Mouse (Mus musculus): Measurements from ENCODE around the gene Uchl4. TPM values are rescaled to one million over a fixed set of nuclear protein-coding genes. Genes with fewer than 3 reads are reported as not detected.
"Not testable (repeated sequence)": the region's sequence is repeated elsewhere in the genome, so short reads cannot be mapped to it uniquely, and the experiment has no call there.

Uchl4 gene
- polyA plus RNA-seq, 1 experiment from 2014 or later = 0.80 TPM

DNA sequence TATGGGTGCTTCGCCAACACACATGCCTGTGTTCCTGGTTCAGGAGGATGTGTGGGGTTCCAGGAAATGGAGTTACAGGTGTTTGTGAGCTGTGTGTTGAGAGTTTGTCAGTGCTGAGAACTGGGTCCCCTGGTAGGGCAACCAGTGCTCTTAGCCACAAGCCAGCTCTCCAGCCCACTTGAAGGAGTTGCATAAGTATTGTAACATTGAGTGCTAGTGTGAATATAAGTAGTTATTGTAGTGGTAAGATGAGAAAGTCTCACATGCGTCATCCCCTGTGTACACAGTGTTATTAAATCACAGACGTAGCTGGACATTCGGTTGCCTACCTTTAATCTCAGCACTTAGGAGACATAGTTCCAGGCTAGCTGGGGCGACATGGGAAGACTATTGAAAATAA is 24.9 kb downstream of the Uchl4 start:
- WGBS (ENCODE audit: insufficient replicate concordance) = 76% methylated on average over 5 of the region's 5 CpGs
- Histone ChIP-seq H3K4me1 (ENCODE audit: control insufficient read depth, low read depth, low read length) (no peaks in the 10 kb centered on the region), H3K9ac (ENCODE audit: low read depth, low read length) (no peak overlapping the region), H3K9me3 (replicated peaks; ENCODE audit: control insufficient read depth, low read length) (no peaks in the 10 kb centered on the region), H3K36me3 (ENCODE audit: control insufficient read depth, insufficient read depth) (no peaks in the 10 kb centered on the region), H3K27me3 (ENCODE audit: control insufficient read depth, insufficient read depth, low read depth, low read length) (no peaks in the 10 kb centered on the region), H3K4me2 (ENCODE audit: low read depth, low read length) (no peak overlapping the region), H3K4me3 (ENCODE audit: low read depth, low read length) (no peak overlapping the region), H3K27ac (ENCODE audit: low read length) (no peak overlapping the region)
- no peak for ATAC-seq (ENCODE audit: low read depth)

DNA sequence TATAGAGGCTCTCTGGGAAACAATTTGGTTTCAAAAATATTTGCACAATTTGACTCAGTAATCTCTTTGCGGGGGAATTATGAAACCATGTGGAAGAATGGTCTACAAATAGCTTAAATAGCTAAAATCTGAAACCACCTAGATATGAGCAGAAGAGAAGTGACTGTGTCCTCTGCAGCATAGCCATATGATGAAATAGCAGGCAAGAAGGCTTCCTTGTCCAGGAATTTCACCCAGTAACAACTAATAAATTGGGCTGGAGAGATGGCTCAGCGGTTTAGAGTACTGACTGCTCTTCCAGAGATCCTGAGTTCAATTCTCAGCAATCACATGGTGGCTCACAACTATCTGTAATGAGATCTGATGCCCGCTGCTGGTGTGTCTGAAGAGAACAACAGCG is 26.0 kb downstream of the Uchl4 start:
- Histone ChIP-seq H3K9ac (ENCODE audit: low read depth, low read length) (no peak overlapping the region), H3K27ac (ENCODE audit: low read length) (no peak overlapping the region), H3K27me3 (ENCODE audit: control insufficient read depth, insufficient read depth, low read depth, low read length) (no peaks in the 10 kb centered on the region), H3K4me3 (ENCODE audit: low read depth, low read length) (no peak overlapping the region), H3K4me1 (ENCODE audit: control insufficient read depth, low read depth, low read length) (no peaks in the 10 kb centered on the region), H3K4me2 (ENCODE audit: low read depth, low read length) (no peak overlapping the region), H3K36me3 (ENCODE audit: control insufficient read depth, insufficient read depth) (no peaks in the 10 kb centered on the region), H3K9me3 (replicated peaks; ENCODE audit: control insufficient read depth, low read length) (no peaks in the 10 kb centered on the region)
- 78% methylated on average over 4 of the region's 4 CpGs for WGBS (ENCODE audit: insufficient replicate concordance)
- no peak for ATAC-seq (ENCODE audit: low read depth)

DNA sequence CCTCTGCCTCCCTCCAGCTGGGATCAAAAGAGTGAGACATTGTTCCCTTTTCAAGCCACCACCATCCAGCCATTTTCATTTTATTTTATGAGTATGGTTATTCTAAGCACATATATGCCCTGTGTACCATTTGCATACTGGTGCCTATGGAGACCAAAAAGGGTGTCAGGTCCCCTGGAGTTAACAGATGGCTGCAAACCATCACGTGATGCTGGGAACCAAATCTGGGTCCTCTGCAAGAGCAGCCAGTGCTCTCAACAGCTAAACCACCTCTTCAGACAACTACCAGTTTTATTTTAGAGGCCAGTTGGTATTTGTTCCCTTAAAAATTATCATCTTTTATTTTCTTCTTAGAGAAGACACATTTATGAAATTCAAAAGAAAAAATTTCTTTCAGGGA is 29.8 kb downstream of the Uchl4 start:
- 33% methylated on average over 1 of the region's 1 CpGs for WGBS (ENCODE audit: insufficient replicate concordance)
- Histone ChIP-seq H3K9ac (ENCODE audit: low read depth, low read length) (no peak overlapping the region), H3K36me3 (ENCODE audit: control insufficient read depth, insufficient read depth) (no peaks in the 10 kb centered on the region), H3K9me3 (replicated peaks; ENCODE audit: control insufficient read depth, low read length) (no peaks in the 10 kb centered on the region), H3K4me2 (ENCODE audit: low read depth, low read length) (no peak overlapping the region), H3K4me3 (ENCODE audit: low read depth, low read length) (no peak overlapping the region), H3K27me3 (ENCODE audit: control insufficient read depth, insufficient read depth, low read depth, low read length) (no peaks in the 10 kb centered on the region), H3K4me1 (ENCODE audit: control insufficient read depth, low read depth, low read length) (no peaks in the 10 kb centered on the region), H3K27ac (ENCODE audit: low read length) (no peak overlapping the region)
- no peak for ATAC-seq (ENCODE audit: low read depth)

DNA sequence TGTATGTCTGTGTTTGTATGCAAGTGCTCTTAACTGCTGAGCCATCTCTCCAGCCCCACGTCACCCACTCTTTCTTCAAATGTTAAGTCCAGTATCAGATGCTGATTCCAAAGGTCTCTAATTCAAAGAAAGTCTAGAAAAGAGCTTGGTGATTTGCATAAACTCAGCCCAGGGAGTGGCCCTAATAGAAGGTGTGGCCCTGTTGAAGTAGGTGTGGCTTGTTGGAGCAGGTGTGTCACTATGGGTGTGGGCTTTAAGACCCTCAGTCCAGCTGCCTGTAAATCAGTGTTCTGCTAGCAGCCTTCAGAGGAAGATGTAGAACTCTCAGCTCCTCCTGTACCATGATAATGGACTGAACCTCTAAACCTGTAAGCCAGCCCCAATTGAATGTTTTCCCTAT is 32.2 kb downstream of the Uchl4 start:
- no peak for ATAC-seq (ENCODE audit: low read depth)
- H3K27ac ChIP-seq (ENCODE audit: low read length) = no peak overlapping the region
- no peaks in the 10 kb centered on the region for H3K9me3 ChIP-seq (replicated peaks; ENCODE audit: control insufficient read depth, low read length)
- H3K27me3 ChIP-seq (ENCODE audit: control insufficient read depth, insufficient read depth, low read depth, low read length) = no peaks in the 10 kb centered on the region
- no peaks in the 10 kb centered on the region for H3K4me1 ChIP-seq (ENCODE audit: control insufficient read depth, low read depth, low read length)
- no peaks in the 10 kb centered on the region for H3K36me3 ChIP-seq (ENCODE audit: control insufficient read depth, insufficient read depth)
- no peak overlapping the region for H3K4me3 ChIP-seq (ENCODE audit: low read depth, low read length)
- no peak overlapping the region for H3K9ac ChIP-seq (ENCODE audit: low read depth, low read length)
- WGBS (ENCODE audit: insufficient replicate concordance) = 63% methylated on average over 1 of the region's 1 CpGs
- H3K4me2 ChIP-seq (ENCODE audit: low read depth, low read length) = no peak overlapping the region

DNA sequence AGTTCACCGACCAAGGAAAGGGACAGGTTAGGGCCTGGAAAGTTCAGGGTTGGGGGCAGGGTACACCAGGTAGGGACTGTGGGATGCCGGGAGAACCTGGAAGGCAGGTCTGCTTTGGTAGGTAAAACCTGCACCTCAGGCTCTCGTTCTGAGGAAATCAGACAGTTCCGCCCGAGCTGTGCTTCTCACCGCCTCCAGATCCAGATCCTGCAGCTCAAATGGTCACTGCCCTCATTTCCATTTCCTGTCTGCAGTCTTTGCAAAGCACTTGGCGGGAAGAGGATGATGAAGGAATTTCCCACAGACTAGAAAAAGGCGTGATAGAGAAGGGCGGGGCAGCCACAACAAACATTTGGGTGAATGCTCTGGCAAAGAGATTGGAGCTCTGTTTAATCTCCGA is 33.2 kb downstream of the Uchl4 start:
- H3K4me3 ChIP-seq (ENCODE audit: low read depth, low read length) = no peak overlapping the region
- ATAC-seq (ENCODE audit: low read depth) = no peak
- WGBS (ENCODE audit: insufficient replicate concordance) = 60% methylated on average over 10 of the region's 10 CpGs

DNA sequence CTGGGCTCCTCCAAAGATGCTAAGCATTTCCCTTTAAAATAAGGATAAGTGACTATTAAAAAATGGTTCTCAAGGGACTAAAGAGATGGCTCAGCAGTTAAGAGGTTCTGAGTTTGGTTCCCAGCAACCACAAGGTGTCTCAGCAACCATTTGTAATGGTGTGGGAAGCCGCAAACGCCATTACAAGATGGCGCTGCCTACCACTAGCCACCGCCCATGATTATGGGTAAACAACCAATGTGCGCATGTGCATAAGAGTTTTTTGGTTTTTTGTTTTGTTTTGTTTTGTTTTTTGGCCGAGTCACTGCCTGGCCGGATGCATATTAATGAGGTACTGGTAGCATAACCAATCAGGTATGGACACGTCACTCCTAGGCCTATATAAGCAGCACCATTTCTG is 33.8 kb downstream of the Uchl4 start:
- not testable (repeated sequence) for H3K4me1 ChIP-seq (ENCODE audit: control insufficient read depth, low read depth, low read length); H3K4me3 ChIP-seq (ENCODE audit: low read depth, low read length); ATAC-seq (ENCODE audit: low read depth); H3K27me3 ChIP-seq (ENCODE audit: control insufficient read depth, insufficient read depth, low read depth, low read length); H3K27ac ChIP-seq (ENCODE audit: low read length); H3K4me2 ChIP-seq (ENCODE audit: low read depth, low read length); H3K9ac ChIP-seq (ENCODE audit: low read depth, low read length); H3K36me3 ChIP-seq (ENCODE audit: control insufficient read depth, insufficient read depth); H3K9me3 ChIP-seq (replicated peaks; ENCODE audit: control insufficient read depth, low read length)
- WGBS (ENCODE audit: insufficient replicate concordance) = 77% methylated on average over 8 of the region's 8 CpGs

More for the DNA sequence above, 33.2 kb downstream of the Uchl4 start:
- Histone ChIP-seq H3K9me3 (replicated peaks; ENCODE audit: control insufficient read depth, low read length) (no peaks in the 10 kb centered on the region), H3K27ac (ENCODE audit: low read length) (no peak overlapping the region), H3K4me1 (ENCODE audit: control insufficient read depth, low read depth, low read length) (no peaks in the 10 kb centered on the region), H3K27me3 (ENCODE audit: control insufficient read depth, insufficient read depth, low read depth, low read length) (no peaks in the 10 kb centered on the region), H3K36me3 (ENCODE audit: control insufficient read depth, insufficient read depth) (no peaks in the 10 kb centered on the region), H3K4me2 (ENCODE audit: low read depth, low read length) (no peak overlapping the region), H3K9ac (ENCODE audit: low read depth, low read length) (no peak overlapping the region)

DNA sequence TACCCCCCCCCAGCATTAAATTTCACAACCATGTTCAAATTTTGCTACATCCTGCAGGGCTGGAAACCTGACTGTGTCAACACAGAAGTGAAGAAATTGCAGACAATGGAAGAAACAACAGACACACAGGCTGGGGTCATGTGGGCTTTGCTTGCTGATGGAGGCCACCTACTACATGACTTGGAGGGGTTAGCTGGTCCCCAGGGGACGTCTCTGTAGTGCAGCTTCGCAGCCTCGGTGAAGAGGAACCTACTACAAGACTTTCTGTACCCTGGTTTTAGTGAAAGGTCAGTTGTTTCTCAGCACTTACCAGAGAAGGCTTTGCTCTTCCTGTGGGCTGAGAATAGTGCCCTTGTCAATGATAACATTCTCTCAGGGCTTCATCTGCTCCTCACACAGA is 36.2 kb downstream of the Uchl4 start:
- no peaks in the 10 kb centered on the region for H3K36me3 ChIP-seq (ENCODE audit: control insufficient read depth, insufficient read depth)
- no peak overlapping the region for H3K27ac ChIP-seq (ENCODE audit: low read length)
- H3K4me1 ChIP-seq (ENCODE audit: control insufficient read depth, low read depth, low read length) = no peaks in the 10 kb centered on the region
- 32% methylated on average over 3 of the region's 3 CpGs for WGBS (ENCODE audit: insufficient replicate concordance)
- ATAC-seq (ENCODE audit: low read depth) = no peak
- H3K4me2 ChIP-seq (ENCODE audit: low read depth, low read length) = no peak overlapping the region
- no peaks in the 10 kb centered on the region for H3K27me3 ChIP-seq (ENCODE audit: control insufficient read depth, insufficient read depth, low read depth, low read length)
- H3K9me3 ChIP-seq (replicated peaks; ENCODE audit: control insufficient read depth, low read length) = no peaks in the 10 kb centered on the region
- no peak overlapping the region for H3K9ac ChIP-seq (ENCODE audit: low read depth, low read length)
- H3K4me3 ChIP-seq (ENCODE audit: low read depth, low read length) = no peak overlapping the region

DNA sequence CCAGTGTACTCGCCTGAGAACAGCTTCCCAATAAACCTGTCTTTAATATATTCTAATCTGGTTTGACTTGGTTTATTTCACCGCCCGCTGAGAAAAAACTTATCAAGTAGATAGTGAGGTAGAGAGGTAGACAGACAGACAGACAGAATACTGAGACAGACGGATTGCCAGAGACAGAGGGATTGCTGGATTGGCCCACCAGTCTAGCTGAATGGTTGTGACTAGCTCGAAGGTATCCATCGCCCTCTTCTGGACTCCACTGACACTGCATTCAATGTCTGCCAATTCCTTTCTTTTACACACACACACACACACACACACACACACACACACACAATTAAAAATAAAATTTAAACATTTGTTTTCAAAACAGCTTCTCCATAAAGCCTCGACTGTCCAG is 37.6 kb downstream of the Uchl4 start:
- no peak overlapping the region for H3K4me2 ChIP-seq (ENCODE audit: low read depth, low read length)
- H3K4me3 ChIP-seq (ENCODE audit: low read depth, low read length) = no peak overlapping the region
- no peaks in the 10 kb centered on the region for H3K9me3 ChIP-seq (replicated peaks; ENCODE audit: control insufficient read depth, low read length)
- H3K4me1 ChIP-seq (ENCODE audit: control insufficient read depth, low read depth, low read length) = no peaks in the 10 kb centered on the region
- no peak overlapping the region for H3K9ac ChIP-seq (ENCODE audit: low read depth, low read length)
- H3K27me3 ChIP-seq (ENCODE audit: control insufficient read depth, insufficient read depth, low read depth, low read length) = no peaks in the 10 kb centered on the region
- ATAC-seq (ENCODE audit: low read depth) = no peak
- H3K36me3 ChIP-seq (ENCODE audit: control insufficient read depth, insufficient read depth) = no peaks in the 10 kb centered on the region
- no peak overlapping the region for H3K27ac ChIP-seq (ENCODE audit: low read length)
- 34% methylated on average over 7 of the region's 7 CpGs for WGBS (ENCODE audit: insufficient replicate concordance)

DNA sequence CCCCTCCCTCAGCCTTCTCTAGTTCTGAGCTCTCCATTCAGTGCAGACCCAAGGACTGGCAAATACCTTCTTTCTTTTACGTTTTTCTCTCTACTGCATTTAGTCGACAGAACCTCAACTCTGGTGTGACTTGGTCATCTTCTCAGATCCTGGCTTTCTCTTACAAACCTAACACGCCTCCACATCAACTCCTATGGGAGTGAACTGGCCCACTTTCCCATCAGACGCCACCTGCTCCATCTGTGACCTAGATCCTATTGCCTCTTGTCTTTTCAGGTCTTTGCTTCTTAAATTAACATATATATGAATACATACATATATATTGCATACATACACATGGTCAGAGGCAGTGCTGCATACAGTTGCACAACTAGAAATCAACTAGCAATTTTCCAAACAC is 38.8 kb downstream of the Uchl4 start:
- H3K9me3 ChIP-seq (replicated peaks; ENCODE audit: control insufficient read depth, low read length) = no peaks in the 10 kb centered on the region
- WGBS (ENCODE audit: insufficient replicate concordance) = 62% methylated on average over 4 of the region's 4 CpGs
- ATAC-seq (ENCODE audit: low read depth) = no peak

DNA sequence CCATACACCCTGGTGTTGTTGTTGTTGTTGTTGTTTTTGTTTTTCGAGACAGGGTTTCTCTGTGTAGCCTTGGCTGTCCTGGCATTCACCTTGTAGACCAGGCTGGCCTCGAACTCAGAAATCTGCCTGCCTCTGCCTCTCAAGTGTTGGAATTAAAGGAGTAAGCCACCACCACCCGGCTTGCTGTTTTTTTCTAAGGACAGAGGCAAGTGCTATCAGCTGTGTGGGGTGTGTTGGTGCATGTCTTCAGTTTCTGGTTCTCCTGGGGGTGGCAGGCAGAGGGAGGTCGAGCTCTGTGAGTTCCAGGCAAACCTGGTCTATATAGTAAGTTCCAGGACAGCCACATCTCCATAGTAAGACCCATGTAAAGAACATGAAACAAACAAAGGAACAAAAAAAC is 39.3 kb downstream of the Uchl4 start:
- no peak for ATAC-seq (ENCODE audit: low read depth)
- Histone ChIP-seq H3K9ac (ENCODE audit: low read depth, low read length) (no peak overlapping the region), H3K4me2 (ENCODE audit: low read depth, low read length) (no peak overlapping the region), H3K27me3 (ENCODE audit: control insufficient read depth, insufficient read depth, low read depth, low read length) (no peaks in the 10 kb centered on the region), H3K4me1 (ENCODE audit: control insufficient read depth, low read depth, low read length) (no peaks in the 10 kb centered on the region), H3K36me3 (ENCODE audit: control insufficient read depth, insufficient read depth) (no peaks in the 10 kb centered on the region), H3K27ac (ENCODE audit: low read length) (no peak overlapping the region), H3K9me3 (replicated peaks; ENCODE audit: control insufficient read depth, low read length) (no peaks in the 10 kb centered on the region), H3K4me3 (ENCODE audit: low read depth, low read length) (no peak overlapping the region)
- 67% methylated on average over 4 of the region's 4 CpGs for WGBS (ENCODE audit: insufficient replicate concordance)

More for the DNA sequence above, 38.8 kb downstream of the Uchl4 start:
- H3K4me1 ChIP-seq (ENCODE audit: control insufficient read depth, low read depth, low read length) = no peaks in the 10 kb centered on the region
- no peaks in the 10 kb centered on the region for H3K27me3 ChIP-seq (ENCODE audit: control insufficient read depth, insufficient read depth, low read depth, low read length)
- no peak overlapping the region for H3K4me2 ChIP-seq (ENCODE audit: low read depth, low read length)
- no peak overlapping the region for H3K27ac ChIP-seq (ENCODE audit: low read length)
- no peaks in the 10 kb centered on the region for H3K36me3 ChIP-seq (ENCODE audit: control insufficient read depth, insufficient read depth)
- no peak overlapping the region for H3K9ac ChIP-seq (ENCODE audit: low read depth, low read length)
- no peak overlapping the region for H3K4me3 ChIP-seq (ENCODE audit: low read depth, low read length)
